Mouse (Mus musculus) embryonic fibroblast, embryonic 13.5 days (primary cell): Measurements from ENCODE around the gene Kmt2c. TPM values are rescaled to one million over a fixed set of nuclear protein-coding genes. Genes with fewer than 3 reads are reported as not detected.
"Not testable (repeated sequence)": the region's sequence is repeated elsewhere in the genome, so short reads cannot be mapped to it uniquely, and the experiment has no call there.

Experiments
- H3K27ac ChIP-seq: 2 replicates; pipeline ENCODE4 v1.5.1; 2012; ENCODE audit warnings: low read length, control low read depth, inconsistent platforms; ENCODE audit not compliant: insufficient read depth
- H3K4me1 ChIP-seq: 2 replicates; pipeline ENCODE4 v1.6.1; 2011; ENCODE audit warnings: low read length; ENCODE audit not compliant: control insufficient read depth, insufficient read depth
- H3K4me3 ChIP-seq: 2 replicates; pipeline ENCODE4 v1.5.1; 2011; ENCODE audit warnings: mild to moderate bottlenecking, control low read depth, low read length; ENCODE audit not compliant: insufficient read depth
- CTCF ChIP-seq: IDR thresholded peaks from 2 replicates; pipeline ENCODE4 v1.5.1; 2011; ENCODE audit warnings: mild to moderate bottlenecking, control low read depth, low read length, moderate library complexity, borderline replicate concordance; ENCODE audit not compliant: insufficient read depth
- POLR2A ChIP-seq: IDR thresholded peaks from 2 replicates; pipeline ENCODE4 v1.6.1; 2011; ENCODE audit warnings: low read depth, mild to moderate bottlenecking, control low read depth, low read length, moderate library complexity
- polyA plus RNA-seq: library from polyadenylated mRNA; stranded (reverse); fragments of >200 nt; gene quantifications from 2 replicates; pipeline ENCODE4 v1.2.4, GENCODE M21; 2011; ENCODE audit warnings: low read depth; ENCODE audit not compliant: missing spikeins, insufficient read length

The Kmt2c gene
- polyA plus RNA-seq, 1 experiment: 28.6 TPM

- TF ChIP-seq POLR2A: no peak
- TF ChIP-seq CTCF: no peak
- no peaks in the 10 kb centered on the region for H3K4me1 ChIP-seq
- H3K27ac ChIP-seq: no peak overlapping the region
- no peak overlapping the region for H3K4me3 ChIP-seq
Measured at GRCm38 (mm10) chr5:25478863-25479262, 19.7 kb downstream of the Kmt2c start.

DNA sequence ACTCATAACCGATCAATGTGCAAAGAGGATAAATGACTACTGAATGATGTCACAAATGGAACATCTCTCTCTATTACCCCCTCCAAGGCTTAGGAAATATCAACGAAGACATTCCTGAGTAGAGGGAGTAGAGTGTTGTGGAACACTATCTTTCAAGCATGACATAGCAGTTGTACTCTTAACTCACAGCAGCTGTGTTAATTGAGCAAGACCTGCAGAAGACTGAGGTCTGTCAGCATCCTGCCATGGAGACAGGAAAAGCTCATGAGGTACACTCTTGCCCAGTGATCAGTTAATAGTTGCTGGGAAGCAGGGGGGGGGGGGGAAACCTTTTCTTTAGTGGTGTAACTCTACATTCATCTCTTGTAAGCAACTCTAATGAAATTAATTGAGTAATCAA, 22.8 kb downstream of the Kmt2c start:
- H3K4me3 ChIP-seq: no peak overlapping the region
- TF ChIP-seq CTCF: no peak
- TF ChIP-seq POLR2A: no peak
- no peak overlapping the region for H3K27ac ChIP-seq
- no peaks in the 10 kb centered on the region for H3K4me1 ChIP-seq

GRCm38 (mm10) chr5:25472070-25472469, 26.5 kb downstream of the Kmt2c start:
- TF ChIP-seq CTCF (no peak), POLR2A (peak; percentile 42; the same call in 1 of the 2 replicates)
- H3K4me3 ChIP-seq: peak overlapping the region; percentile 32
- no peak overlapping the region; the same call in 1 of the 2 replicates for H3K27ac ChIP-seq

DNA sequence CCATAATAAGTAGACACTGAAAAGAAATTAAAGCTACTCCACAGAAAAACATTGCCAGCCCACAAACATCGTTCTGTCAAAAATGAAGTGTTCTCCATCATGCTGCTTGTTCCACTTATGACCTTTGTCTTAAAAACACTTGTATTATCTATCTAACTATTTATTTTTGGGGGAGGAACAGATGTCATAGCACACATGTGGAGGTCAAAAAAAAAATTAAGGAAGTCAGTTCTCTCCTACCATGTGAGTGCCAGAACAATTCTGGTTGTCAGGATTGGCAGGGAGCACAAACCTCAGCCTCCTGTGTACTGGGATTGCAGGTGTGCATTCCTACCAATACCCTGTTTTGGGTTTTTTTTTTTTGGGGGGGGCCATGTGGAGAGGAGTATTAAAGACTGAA, 36.6 kb downstream of the Kmt2c start:
- H3K27ac ChIP-seq: no peak overlapping the region

More at GRCm38 (mm10) chr5:25472070-25472469, 26.5 kb downstream of the Kmt2c start:
- no peaks in the 10 kb centered on the region for H3K4me1 ChIP-seq

DNA sequence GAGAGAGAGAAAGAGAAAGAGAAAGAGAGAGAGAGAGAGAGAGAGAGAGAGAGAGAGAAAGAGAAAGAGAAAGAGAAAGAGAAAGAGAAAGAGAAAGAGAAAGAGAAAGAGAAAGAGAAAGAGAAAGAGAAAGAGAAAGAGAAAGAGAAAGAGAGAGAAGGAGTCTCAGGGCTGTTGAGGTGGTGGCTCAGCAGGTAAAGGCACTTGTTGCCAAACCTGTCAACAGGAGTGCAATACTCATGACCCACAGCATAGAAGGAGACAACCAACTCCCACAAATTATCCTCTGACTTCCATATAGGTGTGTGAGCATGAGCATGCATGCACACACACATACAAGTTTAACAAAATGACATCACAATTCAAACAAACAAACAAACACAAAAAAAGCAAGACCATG, 43.2 kb downstream of the Kmt2c start:
- not testable (repeated sequence) for H3K4me1 ChIP-seq, H3K4me3 ChIP-seq, H3K27ac ChIP-seq

More for the DNA sequence above, 36.6 kb downstream of the Kmt2c start:
- no peak for TF ChIP-seq POLR2A
- TF ChIP-seq CTCF: no peak
- H3K4me1 ChIP-seq: no peaks in the 10 kb centered on the region
- H3K4me3 ChIP-seq: no peak overlapping the region

DNA sequence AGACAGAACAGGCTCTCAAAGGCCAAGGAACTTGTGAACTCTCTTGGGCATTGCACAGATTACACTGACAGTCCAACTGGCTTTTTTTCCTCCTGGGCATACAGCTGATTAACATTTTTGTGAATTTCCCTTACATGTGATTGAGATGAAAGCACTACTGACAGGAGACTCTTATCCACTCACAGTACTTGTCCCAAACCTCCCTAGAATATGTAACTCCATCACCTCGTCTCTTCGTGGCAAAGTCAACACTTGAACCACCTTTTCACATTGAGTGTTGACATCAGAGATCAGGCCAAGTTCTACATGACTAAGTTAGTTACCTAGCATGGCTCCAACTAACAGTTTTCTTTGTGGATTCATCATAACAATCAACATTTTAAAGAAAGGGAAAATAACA, 45.9 kb downstream of the Kmt2c start:
- Histone ChIP-seq H3K27ac (no peak overlapping the region), H3K4me1 (no peaks in the 10 kb centered on the region; the same call in 1 of the 2 replicates), H3K4me3 (no peak overlapping the region)
- TF ChIP-seq CTCF (no peak), POLR2A (no peak)

DNA sequence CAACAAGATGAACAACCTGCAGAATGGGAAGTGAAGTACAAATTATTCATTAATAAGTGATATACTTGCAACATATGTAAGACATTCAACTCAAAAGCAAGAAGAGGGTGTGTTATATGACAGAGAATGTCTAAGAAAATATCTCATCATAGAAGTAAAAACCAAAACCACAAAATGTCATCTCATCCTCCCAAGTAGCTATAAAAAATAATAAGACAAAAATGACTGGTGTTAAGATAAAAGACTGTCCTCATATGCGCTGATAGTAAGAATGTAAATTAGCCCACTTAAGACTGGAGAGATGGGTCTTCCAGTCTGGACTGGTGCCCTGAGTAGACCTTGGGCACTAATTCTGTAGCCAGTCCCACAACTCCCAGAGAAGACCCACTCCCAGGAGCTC, 61.1 kb downstream of the Kmt2c start:
- no peak overlapping the region for H3K27ac ChIP-seq
- no peak for TF ChIP-seq CTCF
- no peak for TF ChIP-seq POLR2A
- H3K4me1 ChIP-seq: no peaks in the 10 kb centered on the region

GRCm38 (mm10) chr5:25436081-25436480, 62.5 kb downstream of the Kmt2c start:
- no peak overlapping the region for H3K27ac ChIP-seq
- no peak for TF ChIP-seq CTCF
- no peak for TF ChIP-seq POLR2A
- H3K4me1 ChIP-seq: no peaks in the 10 kb centered on the region
- H3K4me3 ChIP-seq: no peak overlapping the region

More for the DNA sequence above, 61.1 kb downstream of the Kmt2c start:
- H3K4me3 ChIP-seq: no peak overlapping the region

DNA sequence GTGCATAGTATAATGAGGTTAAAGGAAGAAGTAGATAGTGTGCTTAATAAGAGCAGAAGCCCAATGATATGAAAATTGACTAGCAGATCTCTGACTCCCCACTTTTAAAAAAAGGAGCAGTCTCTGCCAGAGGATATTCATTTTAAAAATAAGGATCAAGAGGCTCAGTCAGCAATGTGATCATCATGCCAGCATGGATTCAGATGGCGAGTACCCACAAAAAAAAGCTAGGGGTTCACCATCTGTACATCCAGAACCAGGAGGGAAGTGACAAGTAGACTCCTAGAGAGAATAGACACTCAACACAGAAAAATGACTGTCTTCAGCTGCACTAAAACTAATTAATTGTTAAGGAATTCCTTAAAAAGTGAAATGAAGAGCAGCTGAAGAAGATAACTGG, 76.0 kb downstream of the Kmt2c start:
- Histone ChIP-seq H3K4me3 (no peak overlapping the region), H3K27ac (no peak overlapping the region), H3K4me1 (no peaks in the 10 kb centered on the region)
- TF ChIP-seq CTCF (no peak), POLR2A (no peak)

DNA sequence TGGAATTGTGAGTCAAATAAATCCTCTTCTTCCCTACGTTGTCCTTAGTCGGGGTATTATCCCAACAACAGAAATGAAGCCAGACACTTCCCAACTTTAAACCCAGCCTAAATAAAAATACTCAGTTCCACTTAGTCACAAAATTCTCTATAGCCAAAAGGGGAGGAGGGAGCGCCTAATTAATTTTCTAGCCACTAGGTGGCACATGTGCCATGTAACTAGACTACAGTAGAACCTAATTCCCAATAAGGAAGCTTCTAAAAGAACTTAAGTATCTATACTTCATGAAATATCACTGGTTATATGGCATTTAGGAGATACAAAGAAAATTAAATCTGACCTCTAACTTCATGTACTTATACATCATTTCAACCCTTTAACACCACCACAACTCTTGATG, 78.0 kb downstream of the Kmt2c start:
- H3K4me1 ChIP-seq: no peaks in the 10 kb centered on the region
- H3K27ac ChIP-seq: no peak overlapping the region
- no peak for TF ChIP-seq CTCF
- no peak for TF ChIP-seq POLR2A
- H3K4me3 ChIP-seq: no peak overlapping the region

GRCm38 (mm10) chr5:25415382-25415781, 83.2 kb downstream of the Kmt2c start:
- TF ChIP-seq POLR2A: no peak
- TF ChIP-seq CTCF: no peak
- Histone ChIP-seq H3K4me1 (no peaks in the 10 kb centered on the region), H3K4me3 (no peak overlapping the region), H3K27ac (no peak overlapping the region)
